Mouse (Mus musculus) MEL (cell line): ENCODE data around the gene Agbl1. TPM values are rescaled to one million over a fixed set of nuclear protein-coding genes. Genes with fewer than 3 reads are reported as not detected.

ENCODE experiments used
- DNase-seq: peaks from one replicate; pipeline ENCODE4 v3.0.0; 2011; ENCODE audit warnings: low read depth, low spot score
- H3K27ac ChIP-seq: 2 replicates; pipeline ENCODE4 v1.5.1; 2012; ENCODE audit warnings: low read depth, mild to moderate bottlenecking, control low read depth, low read length, moderate library complexity; ENCODE audit not compliant: control insufficient read depth
- H3K27me3 ChIP-seq, 2 experiments: fragments of 150-350 bp in 1 of 2; sonication (generic) in 1 of 2; 2 replicates each; pipeline ENCODE4 v1.6.1; 2012; ENCODE audit warnings: low read length in 2 of 2, mild to moderate bottlenecking in 2 of 2, improper control_type of control experiment in 1 of 2, moderate library complexity in 1 of 2; ENCODE audit not compliant: insufficient read depth in 2 of 2, control insufficient read depth in 1 of 2
- H3K36me3 ChIP-seq, 2 experiments: 2 replicates each; pipeline ENCODE4 v1.6.1; 2012 to 2014; ENCODE audit warnings: low read length in 2 of 2, improper control_type of control experiment in 1 of 2, inconsistent platforms in 1 of 2, mild to moderate bottlenecking in 1 of 2; ENCODE audit not compliant: insufficient read depth in 2 of 2, control insufficient read depth in 1 of 2
- H3K4me1 ChIP-seq, 2 experiments: fragments of 150-350 bp in 1 of 2; sonication (generic) in 1 of 2; 2 replicates each; pipeline ENCODE4 v1.6.1; 2012; ENCODE audit warnings: low read length in 2 of 2, improper control_type of control experiment in 1 of 2, mild to moderate bottlenecking in 1 of 2; ENCODE audit not compliant: insufficient read depth in 2 of 2, control insufficient read depth in 1 of 2
- H3K4me3 ChIP-seq, 2 experiments: fragments of 150-350 bp in 1 of 2; sonication (generic) in 1 of 2; 2 replicates each; pipeline ENCODE4 v1.5.1; 2012; ENCODE audit warnings: low read depth in 2 of 2, low read length in 2 of 2, mild to moderate bottlenecking in 2 of 2, moderate library complexity in 2 of 2, control low read depth in 1 of 2, improper control_type of control experiment in 1 of 2; ENCODE audit not compliant: control insufficient read depth in 1 of 2, insufficient read depth in 1 of 2
- H3K79me2 ChIP-seq: 2 replicates; pipeline ENCODE4 v1.6.1; 2012; ENCODE audit warnings: mild to moderate bottlenecking, low read length, moderate library complexity; ENCODE audit not compliant: control insufficient read depth, poor library complexity, insufficient read depth
- H3K9ac ChIP-seq: 2 replicates; pipeline ENCODE4 v1.6.1; 2012; ENCODE audit warnings: low read depth, mild to moderate bottlenecking, control low read depth, low read length, moderate library complexity; ENCODE audit not compliant: control insufficient read depth, poor library complexity, severe bottlenecking
- H3K9me3 ChIP-seq: fragments of 150-350 bp; sonication (generic); replicated peaks from 2 replicates; pipeline ENCODE4 v1.6.1; 2012; ENCODE audit warnings: mild to moderate bottlenecking, low read length, improper control_type of control experiment, moderate library complexity; ENCODE audit not compliant: insufficient read depth
- CHD1 ChIP-seq: IDR thresholded peaks from 2 replicates; pipeline ENCODE4 v1.6.1; 2012; ENCODE audit warnings: low read depth, mild to moderate bottlenecking, inconsistent platforms, low read length, improper control_type of control experiment
- CHD2 ChIP-seq: IDR thresholded peaks from 2 replicates; pipeline ENCODE4 v1.6.1; 2011; ENCODE audit warnings: low read length, improper control_type of control experiment
- CTCF ChIP-seq, 3 experiments: IDR thresholded peaks in 2 of 3; conservative IDR thresholded peaks in 1 of 3; 2 replicates each; pipeline ENCODE4 v1.5.1; 2011 to 2012; ENCODE audit warnings: low read length in 3 of 3, low read depth in 2 of 3, mild to moderate bottlenecking in 2 of 3, improper control_type of control experiment in 1 of 3, inconsistent platforms in 1 of 3, mixed read lengths in 1 of 3, moderate library complexity in 1 of 3; ENCODE audit not compliant: control insufficient read depth in 1 of 3, insufficient read depth in 1 of 3, poor library complexity in 1 of 3, severe bottlenecking in 1 of 3
- E2F4 ChIP-seq: IDR thresholded peaks from 2 replicates; pipeline ENCODE4 v1.6.1; 2011; ENCODE audit warnings: low read depth, low read length, improper control_type of control experiment, borderline replicate concordance
- ELF1 ChIP-seq: IDR thresholded peaks from 2 replicates; pipeline ENCODE4 v1.6.1; 2014; ENCODE audit warnings: low read depth, mild to moderate bottlenecking, inconsistent platforms, low read length, improper control_type of control experiment, moderate library complexity
- ETS1 ChIP-seq: IDR thresholded peaks from 2 replicates; pipeline ENCODE4 v1.6.1; 2012; ENCODE audit warnings: low read depth, mild to moderate bottlenecking, inconsistent platforms, low read length, improper control_type of control experiment, moderate library complexity
- GABPA ChIP-seq: IDR thresholded peaks from 2 replicates; pipeline ENCODE4 v1.6.1; 2012; ENCODE audit warnings: low read depth, mild to moderate bottlenecking, inconsistent platforms, low read length, improper control_type of control experiment, moderate library complexity
- GATA1 ChIP-seq: IDR thresholded peaks from 2 replicates; pipeline ENCODE4 v1.6.1; 2011; ENCODE audit warnings: low read depth, low read length, improper control_type of control experiment
- JUND ChIP-seq: IDR thresholded peaks from 2 replicates; pipeline ENCODE4 v1.6.1; 2011; ENCODE audit warnings: low read depth, mild to moderate bottlenecking, improper control_type of control experiment, low read length
- KAT2A ChIP-seq: conservative IDR thresholded peaks from 2 replicates; pipeline ENCODE4 v1.6.1; 2012; ENCODE audit warnings: low read depth, low read length, improper control_type of control experiment, inconsistent platforms
- MAFK ChIP-seq: IDR thresholded peaks from 2 replicates; pipeline ENCODE4 v1.6.1; 2011; ENCODE audit warnings: low read depth, mild to moderate bottlenecking, low read length, improper control_type of control experiment, borderline replicate concordance
- MAX ChIP-seq: IDR thresholded peaks from 2 replicates; pipeline ENCODE4 v1.6.1; 2011; ENCODE audit warnings: low read length, improper control_type of control experiment
- MXI1 ChIP-seq: IDR thresholded peaks from 2 replicates; pipeline ENCODE4 v1.6.1; 2011; ENCODE audit warnings: mild to moderate bottlenecking, low read depth, low read length, improper control_type of control experiment
- MYC ChIP-seq: IDR thresholded peaks from 2 replicates; pipeline ENCODE4 v1.6.1; 2011; ENCODE audit warnings: low read depth, mild to moderate bottlenecking, low read length, improper control_type of control experiment, moderate library complexity
- NELFE ChIP-seq: IDR thresholded peaks from 2 replicates; pipeline ENCODE4 v1.6.1; 2011; ENCODE audit warnings: low read depth, low read length, improper control_type of control experiment
- NRF1 ChIP-seq: IDR thresholded peaks from 2 replicates; pipeline ENCODE4 v1.6.1; 2014; ENCODE audit warnings: low read depth, mild to moderate bottlenecking, inconsistent platforms, low read length, improper control_type of control experiment, moderate library complexity; ENCODE audit not compliant: poor library complexity, insufficient read depth, severe bottlenecking
- POLR2A ChIP-seq, 2 experiments: IDR thresholded peaks; 2 replicates each; pipeline ENCODE4 v1.6.1; 2011 to 2012; ENCODE audit warnings: low read length in 2 of 2, mild to moderate bottlenecking in 2 of 2, control low read depth in 1 of 2, improper control_type of control experiment in 1 of 2, low read depth in 1 of 2, moderate library complexity in 1 of 2; ENCODE audit not compliant: control insufficient read depth in 1 of 2, insufficient read depth in 1 of 2, poor library complexity in 1 of 2
- POLR2AphosphoS5 ChIP-seq: IDR thresholded peaks from 2 replicates; pipeline ENCODE4 v1.6.1; 2012; ENCODE audit warnings: low read depth, borderline replicate concordance, mild to moderate bottlenecking, inconsistent platforms, low read length, moderate library complexity, mixed read lengths
- RAD21 ChIP-seq: IDR thresholded peaks from 2 replicates; pipeline ENCODE4 v1.6.1; 2011; ENCODE audit warnings: mild to moderate bottlenecking, low read depth, low read length, improper control_type of control experiment
- RCOR1 ChIP-seq: IDR thresholded peaks from 2 replicates; pipeline ENCODE4 v1.6.1; 2012; ENCODE audit warnings: low read depth, mild to moderate bottlenecking, inconsistent platforms, low read length, improper control_type of control experiment
- SMC3 ChIP-seq: IDR thresholded peaks from 2 replicates; pipeline ENCODE4 v1.6.1; 2011; ENCODE audit warnings: low read depth, low read length, improper control_type of control experiment
- TAL1 ChIP-seq: IDR thresholded peaks from 2 replicates; pipeline ENCODE4 v1.6.1; 2012; ENCODE audit warnings: mild to moderate bottlenecking, inconsistent platforms, low read length, moderate library complexity, mixed read lengths
- TBP ChIP-seq: IDR thresholded peaks from 2 replicates; pipeline ENCODE4 v1.8.0; 2011; ENCODE audit warnings: low read depth, low read length, improper control_type of control experiment
- TCF12 ChIP-seq: IDR thresholded peaks from 2 replicates; pipeline ENCODE4 v1.6.1; 2014; ENCODE audit warnings: low read depth, mild to moderate bottlenecking, inconsistent platforms, low read length, improper control_type of control experiment, moderate library complexity
- UBTF ChIP-seq: IDR thresholded peaks from 2 replicates; pipeline ENCODE4 v1.6.1; 2012; ENCODE audit warnings: low read depth, mild to moderate bottlenecking, inconsistent platforms, low read length, improper control_type of control experiment, moderate library complexity, borderline replicate concordance; ENCODE audit not compliant: insufficient read depth
- ZC3H11A ChIP-seq: IDR thresholded peaks from 2 replicates; pipeline ENCODE4 v1.6.1; 2012; ENCODE audit warnings: low read depth, mild to moderate bottlenecking, inconsistent platforms, low read length, improper control_type of control experiment
- ZNF384 ChIP-seq: IDR thresholded peaks from 2 replicates; pipeline ENCODE4 v1.6.1; 2012; ENCODE audit warnings: low read depth, mild to moderate bottlenecking, inconsistent platforms, low read length, improper control_type of control experiment
- polyA plus RNA-seq, 2 experiments: library from polyadenylated mRNA; stranded (reverse) in 1 of 2; unstranded in 1 of 2; fragments of >175 nt in 1 of 2; fragments of >200 nt in 1 of 2; gene quantifications; 2 replicates each; pipeline versions ENCODE4 v1.2.1 to v1.2.4; 2012; ENCODE audit warnings: low replicate concordance in 2 of 2, low read depth in 1 of 2; ENCODE audit not compliant: insufficient read length in 2 of 2, insufficient read depth in 1 of 2, missing spikeins in 1 of 2
- total RNA-seq: library from RNA; depleted of rRNA; stranded (reverse); fragments of 300-350 nt; gene quantifications from 2 replicates; pipeline ENCODE4 v1.2.3, GENCODE M21; 2012

The Agbl1 gene
- total and polyA plus RNA-seq, 3 experiments, result not detected

GRCm38 (mm10) chr7:76629528-76629927 is 399.8 kb downstream of the Agbl1 start:
- no peak overlapping the region for H3K4me3 ChIP-seq
- no peak overlapping the region for H3K27ac ChIP-seq
- no peak for DNase-seq
- H3K79me2 ChIP-seq, result no peaks in the 10 kb centered on the region
- no peak overlapping the region for H3K9ac ChIP-seq
- no peak for TF ChIP-seq CHD1
- no peak for TF ChIP-seq NELFE
- no peak for TF ChIP-seq TAL1
- TF ChIP-seq GATA1, result no peak
- no peak for TF ChIP-seq SMC3
- no peak for TF ChIP-seq MXI1
- no peak for TF ChIP-seq CTCF (IDR thresholded peaks at IDR 0.05 in 2 of 3, conservative IDR thresholded peaks at IDR 0.05 in 1 of 3; ENCODE audit: control insufficient read depth in 1 of 3, insufficient read depth in 1 of 3, low read depth in 2 of 3, low read length in 3 of 3, poor library complexity in 1 of 3, severe bottlenecking in 1 of 3)
- no peak for TF ChIP-seq ZNF384
- no peak for TF ChIP-seq POLR2A (IDR thresholded peaks at IDR 0.05; ENCODE audit: control insufficient read depth in 1 of 2, insufficient read depth in 1 of 2, low read depth in 1 of 2, low read length in 2 of 2, poor library complexity in 1 of 2)
- TF ChIP-seq RAD21, result no peak
- TF ChIP-seq POLR2AphosphoS5, result no peak
- TF ChIP-seq KAT2A, result no peak
- no peak for TF ChIP-seq MYC
- TF ChIP-seq, all 39 proteins: peak for 0
- H3K9me3 ChIP-seq, result no peaks in the 10 kb centered on the region
- no peaks in the 10 kb centered on the region for H3K36me3 ChIP-seq
- H3K4me1 ChIP-seq, result no peaks in the 10 kb centered on the region
- H3K27me3 ChIP-seq, result no peaks in the 10 kb centered on the region

- no peaks in the 10 kb centered on the region for H3K36me3 ChIP-seq
- H3K4me3 ChIP-seq, result no peak overlapping the region
- no peaks in the 10 kb centered on the region for H3K27me3 ChIP-seq
- H3K4me1 ChIP-seq, result no peaks in the 10 kb centered on the region
- no peak overlapping the region for H3K27ac ChIP-seq
- no peak for TF ChIP-seq ELF1
- TF ChIP-seq E2F4, result no peak
- no peak for TF ChIP-seq UBTF
- no peak for TF ChIP-seq GATA1
- TF ChIP-seq GABPA, result no peak
- no peak for TF ChIP-seq MAFK
- no peak for TF ChIP-seq RCOR1
- TF ChIP-seq CHD2, result no peak
- no peak for TF ChIP-seq CHD1
- no peak for TF ChIP-seq NRF1
- TF ChIP-seq CTCF (IDR thresholded peaks at IDR 0.05 in 2 of 3, conservative IDR thresholded peaks at IDR 0.05 in 1 of 3; ENCODE audit: control insufficient read depth in 1 of 3, insufficient read depth in 1 of 3, low read depth in 2 of 3, low read length in 3 of 3, poor library complexity in 1 of 3, severe bottlenecking in 1 of 3), result no peak
- TF ChIP-seq ETS1, result no peak
- TF ChIP-seq POLR2AphosphoS5, result no peak
- TF ChIP-seq MAX, result no peak
- no peak for TF ChIP-seq TCF12
- no peak for TF ChIP-seq JUND
- TF ChIP-seq TBP, result no peak
- no peak for TF ChIP-seq TAL1
- TF ChIP-seq ZC3H11A, result no peak
- DNase-seq, result no peak
- no peaks in the 10 kb centered on the region for H3K79me2 ChIP-seq
- H3K9ac ChIP-seq, result no peak overlapping the region
- no peaks in the 10 kb centered on the region for H3K9me3 ChIP-seq
Observed at GRCm38 (mm10) chr7:76650984-76651383, 421.3 kb downstream of the Agbl1 start.
